Mouse (Mus musculus) hindbrain, embryonic 16.5 days (tissue): ENCODE data around the gene Uchl5. TPM values are rescaled to one million over a fixed set of nuclear protein-coding genes. Genes with fewer than 3 reads are reported as not detected.

Source experiments
- polyA plus RNA-seq: library from polyadenylated mRNA; unstranded; fragments of >200 nt; fragmentation: Nextera tagmentation; extraction: Ambion mirVana; gene quantifications from 2 replicates; pipeline ENCODE4 v1.2.1, GENCODE M21; 2015

The Uchl5 gene
- polyA plus RNA-seq, 1 experiment from 2014 or later: 68.3 TPM

Other genes with a start within 250 kb of the Uchl5 start
- 7.2 and 7.7 TPM in 2 replicates for gene B3galt2, start 136.6 kb upstream of the Uchl5 start, polyA plus RNA-seq
- gene Cdc73, start 74.4 kb upstream of the Uchl5 start, polyA plus RNA-seq: 7.7 and 12.2 TPM in 2 replicates
- gene Glrx2, start 60.9 kb upstream of the Uchl5 start, polyA plus RNA-seq: 114 and 123 TPM in 2 replicates
- gene Trove2, start 204 bp upstream of the Uchl5 start, polyA plus RNA-seq: 27.4 and 31.8 TPM in 2 replicates
- gene Rgs2, start 226.9 kb downstream of the Uchl5 start, polyA plus RNA-seq: 96.4 and 98.1 TPM in 2 replicates